Mouse (Mus musculus) left cerebral cortex, adult 8-10 months (tissue): ENCODE measurements around the gene Sap30bp. TPM values are rescaled to one million over a fixed set of nuclear protein-coding genes. Genes with fewer than 3 reads are reported as not detected.

Experiments used
- total RNA-seq, 4 experiments: library from RNA; stranded (reverse); gene quantifications; 2 replicates each; pipeline ENCODE4 v1.2.4; 2022

Gene Sap30bp
- total RNA-seq, 4 experiments from 2014 or later: 42.0 to 61.0 (median 55.7) TPM

Other genes with a start within 250 kb of the Sap30bp start
- gene Grb2, start 224.7 kb upstream of the Sap30bp start, total RNA-seq: 100 to 1,000 TPM; 206 to 217 (median 212) TPM
- gene Tmem94, start 167.8 kb upstream of the Sap30bp start, total RNA-seq: 10 to 100 TPM; 58.1 to 66.3 (median 62.9) TPM
- gene Caskin2, start 119.6 kb upstream of the Sap30bp start, total RNA-seq: 10 to 100 TPM; 18.2 to 18.9 (median 18.4) TPM
- gene Tsen54, start 118.6 kb upstream of the Sap30bp start, total RNA-seq: 10 to 100 TPM; 12.4 to 17.1 (median 14.5) TPM
- gene Llgl2, start 109.2 kb upstream of the Sap30bp start, total RNA-seq: 1 to 10 TPM; 2.5 to 5.2 (median 4.6) TPM
- gene Myo15b, start 74.9 kb upstream of the Sap30bp start, total RNA-seq: under 1 TPM; 0.07 to 0.89 (median 0.57) TPM
- 1 to 10 TPM in 1 of 4 experiments, under 1 TPM in 2, not detected in 1; 0.78 to 1.6 (median 0.95) TPM for gene Smim5, start 33.3 kb upstream of the Sap30bp start, total RNA-seq
- not detected for gene Smim6, start 21.3 kb upstream of the Sap30bp start, total RNA-seq
- 10 to 100 TPM; 23.5 to 33.0 (median 25.2) TPM for gene Recql5, start 195 bp downstream of the Sap30bp start, total RNA-seq
- gene Itgb4, start 41.4 kb downstream of the Sap30bp start, total RNA-seq: 10 to 100 TPM in 3 of 4 experiments, 1 to 10 TPM in 1; 9.4 to 13.4 (median 11.3) TPM
- 10 to 100 TPM; 16.1 to 19.7 (median 18.6) TPM for gene Galk1, start 79.4 kb downstream of the Sap30bp start, total RNA-seq
- 100 to 1,000 TPM; 272 to 296 (median 284) TPM for gene H3f3b, start 94.7 kb downstream of the Sap30bp start, total RNA-seq
- gene Unk, start 97.0 kb downstream of the Sap30bp start, total RNA-seq: 10 to 100 TPM; 23.4 to 27.7 (median 25.0) TPM
- 1 to 10 TPM; 1.2 to 4.1 (median 1.7) TPM for gene Unc13d, start 144.7 kb downstream of the Sap30bp start, total RNA-seq
- 100 to 1,000 TPM; 414 to 460 (median 438) TPM for gene Wbp2, start 153.7 kb downstream of the Sap30bp start, total RNA-seq
- 1 to 10 TPM; 5.6 to 8.1 (median 7.0) TPM for gene Trim47, start 193.9 kb downstream of the Sap30bp start, total RNA-seq
- gene Trim65, start 197.8 kb downstream of the Sap30bp start, total RNA-seq: 1 to 10 TPM; 6.3 to 7.7 (median 7.4) TPM
- 10 to 100 TPM; 43.3 to 64.9 (median 56.2) TPM for gene Mrpl38, start 205.6 kb downstream of the Sap30bp start, total RNA-seq
- 10 to 100 TPM; 68.8 to 81.3 (median 76.5) TPM for gene Fbf1, start 234.9 kb downstream of the Sap30bp start, total RNA-seq